Mouse (Mus musculus): Measurements from ENCODE around the gene Muc13. TPM values are rescaled to one million over a fixed set of nuclear protein-coding genes. Genes with fewer than 3 reads are reported as not detected.

Muc13 gene
- polyA plus RNA-seq, 1 experiment from 2014 or later = 459 TPM

GRCm38 (mm10) chr16:33863208-33863751 lies 69.4 kb downstream of the Muc13 start:
- no peak overlapping the region for H3K27ac ChIP-seq (ENCODE audit: low read depth, low read length)
- H3K4me3 ChIP-seq (ENCODE audit: low read depth, low read length) = no peak overlapping the region
- no peaks in the 10 kb centered on the region for H3K36me3 ChIP-seq (ENCODE audit: control insufficient read depth, insufficient read depth)
- ATAC-seq = no peak
- H3K9me3 ChIP-seq (ENCODE audit: control insufficient read depth) = no peaks in the 10 kb centered on the region
- H3K4me2 ChIP-seq (replicated peaks; ENCODE audit: low read depth) = no peak overlapping the region
- no peaks in the 10 kb centered on the region for H3K4me1 ChIP-seq (replicated peaks; ENCODE audit: control insufficient read depth, insufficient read depth, low read length)
- no peak for TF ChIP-seq CTCF (IDR thresholded peaks at IDR 0.05; ENCODE audit: low read depth)
- H3K27me3 ChIP-seq (replicated peaks; ENCODE audit: control insufficient read depth, insufficient read depth, low read length) = no peaks in the 10 kb centered on the region
- H3K9ac ChIP-seq (ENCODE audit: low read depth, low read length) = no peak overlapping the region
- WGBS = 59% methylated on average over 5 of the region's 5 CpGs

Other genes with a start within 250 kb of the Muc13 start
- gene Heg1, start 109.7 kb upstream of the Muc13 start, polyA plus RNA-seq (2015; fragmentation: Nextera tagmentation; extraction: Ambion mirVana) = 11.6 and 13.0 TPM in 2 replicates
- gene Itgb5, start 35.6 kb downstream of the Muc13 start, polyA plus RNA-seq (2015; fragmentation: Nextera tagmentation; extraction: Ambion mirVana) = 23.5 and 23.6 TPM in 2 replicates
- gene Umps, start 173.0 kb downstream of the Muc13 start, polyA plus RNA-seq (2015; fragmentation: Nextera tagmentation; extraction: Ambion mirVana) = 12.4 and 13.1 TPM in 2 replicates